Mouse (Mus musculus) MEL (cell line): ENCODE measurements around the gene Hspb3. TPM values are rescaled to one million over a fixed set of nuclear protein-coding genes. Genes with fewer than 3 reads are reported as not detected.

Source experiments
- DNase-seq: peaks from one replicate; pipeline ENCODE4 v3.0.0; 2011; ENCODE audit warnings: low read depth, low spot score
- H3K27ac ChIP-seq: 2 replicates; pipeline ENCODE4 v1.5.1; 2012; ENCODE audit warnings: low read depth, mild to moderate bottlenecking, control low read depth, low read length, moderate library complexity; ENCODE audit not compliant: control insufficient read depth
- H3K27me3 ChIP-seq, 2 experiments: fragments of 150-350 bp in 1 of 2; sonication (generic) in 1 of 2; 2 replicates each; pipeline ENCODE4 v1.6.1; 2012; ENCODE audit warnings: low read length in 2 of 2, mild to moderate bottlenecking in 2 of 2, improper control_type of control experiment in 1 of 2, moderate library complexity in 1 of 2; ENCODE audit not compliant: insufficient read depth in 2 of 2, control insufficient read depth in 1 of 2
- H3K36me3 ChIP-seq, 2 experiments: 2 replicates each; pipeline ENCODE4 v1.6.1; 2012 to 2014; ENCODE audit warnings: low read length in 2 of 2, improper control_type of control experiment in 1 of 2, inconsistent platforms in 1 of 2, mild to moderate bottlenecking in 1 of 2; ENCODE audit not compliant: insufficient read depth in 2 of 2, control insufficient read depth in 1 of 2
- H3K4me1 ChIP-seq, 2 experiments: fragments of 150-350 bp in 1 of 2; sonication (generic) in 1 of 2; 2 replicates each; pipeline ENCODE4 v1.6.1; 2012; ENCODE audit warnings: low read length in 2 of 2, improper control_type of control experiment in 1 of 2, mild to moderate bottlenecking in 1 of 2; ENCODE audit not compliant: insufficient read depth in 2 of 2, control insufficient read depth in 1 of 2
- H3K4me3 ChIP-seq, 2 experiments: fragments of 150-350 bp in 1 of 2; sonication (generic) in 1 of 2; 2 replicates each; pipeline ENCODE4 v1.5.1; 2012; ENCODE audit warnings: low read depth in 2 of 2, low read length in 2 of 2, mild to moderate bottlenecking in 2 of 2, moderate library complexity in 2 of 2, control low read depth in 1 of 2, improper control_type of control experiment in 1 of 2; ENCODE audit not compliant: control insufficient read depth in 1 of 2, insufficient read depth in 1 of 2
- H3K79me2 ChIP-seq: 2 replicates; pipeline ENCODE4 v1.6.1; 2012; ENCODE audit warnings: mild to moderate bottlenecking, low read length, moderate library complexity; ENCODE audit not compliant: control insufficient read depth, poor library complexity, insufficient read depth
- H3K9ac ChIP-seq: 2 replicates; pipeline ENCODE4 v1.6.1; 2012; ENCODE audit warnings: low read depth, mild to moderate bottlenecking, control low read depth, low read length, moderate library complexity; ENCODE audit not compliant: control insufficient read depth, poor library complexity, severe bottlenecking
- H3K9me3 ChIP-seq: fragments of 150-350 bp; sonication (generic); replicated peaks from 2 replicates; pipeline ENCODE4 v1.6.1; 2012; ENCODE audit warnings: mild to moderate bottlenecking, low read length, improper control_type of control experiment, moderate library complexity; ENCODE audit not compliant: insufficient read depth
- BHLHE40 ChIP-seq: IDR thresholded peaks from 2 replicates; pipeline ENCODE4 v1.6.1; 2012; ENCODE audit warnings: low read depth, mild to moderate bottlenecking, inconsistent platforms, low read length, improper control_type of control experiment, borderline replicate concordance
- CHD1 ChIP-seq: IDR thresholded peaks from 2 replicates; pipeline ENCODE4 v1.6.1; 2012; ENCODE audit warnings: low read depth, mild to moderate bottlenecking, inconsistent platforms, low read length, improper control_type of control experiment
- CHD2 ChIP-seq: IDR thresholded peaks from 2 replicates; pipeline ENCODE4 v1.6.1; 2011; ENCODE audit warnings: low read length, improper control_type of control experiment
- E2F4 ChIP-seq: IDR thresholded peaks from 2 replicates; pipeline ENCODE4 v1.6.1; 2011; ENCODE audit warnings: low read depth, low read length, improper control_type of control experiment, borderline replicate concordance
- ELF1 ChIP-seq: IDR thresholded peaks from 2 replicates; pipeline ENCODE4 v1.6.1; 2014; ENCODE audit warnings: low read depth, mild to moderate bottlenecking, inconsistent platforms, low read length, improper control_type of control experiment, moderate library complexity
- ETS1 ChIP-seq: IDR thresholded peaks from 2 replicates; pipeline ENCODE4 v1.6.1; 2012; ENCODE audit warnings: low read depth, mild to moderate bottlenecking, inconsistent platforms, low read length, improper control_type of control experiment, moderate library complexity
- GABPA ChIP-seq: IDR thresholded peaks from 2 replicates; pipeline ENCODE4 v1.6.1; 2012; ENCODE audit warnings: low read depth, mild to moderate bottlenecking, inconsistent platforms, low read length, improper control_type of control experiment, moderate library complexity
- JUND ChIP-seq: IDR thresholded peaks from 2 replicates; pipeline ENCODE4 v1.6.1; 2011; ENCODE audit warnings: low read depth, mild to moderate bottlenecking, improper control_type of control experiment, low read length
- MAFK ChIP-seq: IDR thresholded peaks from 2 replicates; pipeline ENCODE4 v1.6.1; 2011; ENCODE audit warnings: low read depth, mild to moderate bottlenecking, low read length, improper control_type of control experiment, borderline replicate concordance
- MAZ ChIP-seq: IDR thresholded peaks from 2 replicates; pipeline ENCODE4 v1.6.1; 2012; ENCODE audit warnings: low read depth, mild to moderate bottlenecking, inconsistent platforms, low read length, improper control_type of control experiment
- MXI1 ChIP-seq: IDR thresholded peaks from 2 replicates; pipeline ENCODE4 v1.6.1; 2011; ENCODE audit warnings: mild to moderate bottlenecking, low read depth, low read length, improper control_type of control experiment
- MYB ChIP-seq: IDR thresholded peaks from 2 replicates; pipeline ENCODE4 v1.6.1; 2011; ENCODE audit warnings: mild to moderate bottlenecking, low read depth, low read length, improper control_type of control experiment
- MYC ChIP-seq: IDR thresholded peaks from 2 replicates; pipeline ENCODE4 v1.6.1; 2011; ENCODE audit warnings: low read depth, mild to moderate bottlenecking, low read length, improper control_type of control experiment, moderate library complexity
- POLR2AphosphoS2 ChIP-seq: IDR thresholded peaks from 2 replicates; pipeline ENCODE4 v1.6.1; 2011; ENCODE audit warnings: low read length, improper control_type of control experiment
- RAD21 ChIP-seq: IDR thresholded peaks from 2 replicates; pipeline ENCODE4 v1.6.1; 2011; ENCODE audit warnings: mild to moderate bottlenecking, low read depth, low read length, improper control_type of control experiment
- SIN3A ChIP-seq: IDR thresholded peaks from 2 replicates; pipeline ENCODE4 v1.6.1; 2012; ENCODE audit warnings: low read length, improper control_type of control experiment, inconsistent platforms
- SMC3 ChIP-seq: IDR thresholded peaks from 2 replicates; pipeline ENCODE4 v1.6.1; 2011; ENCODE audit warnings: low read depth, low read length, improper control_type of control experiment
- TAL1 ChIP-seq: IDR thresholded peaks from 2 replicates; pipeline ENCODE4 v1.6.1; 2012; ENCODE audit warnings: mild to moderate bottlenecking, inconsistent platforms, low read length, moderate library complexity, mixed read lengths
- ZC3H11A ChIP-seq: IDR thresholded peaks from 2 replicates; pipeline ENCODE4 v1.6.1; 2012; ENCODE audit warnings: low read depth, mild to moderate bottlenecking, inconsistent platforms, low read length, improper control_type of control experiment
- polyA plus RNA-seq, 2 experiments: library from polyadenylated mRNA; stranded (reverse) in 1 of 2; unstranded in 1 of 2; fragments of >175 nt in 1 of 2; fragments of >200 nt in 1 of 2; gene quantifications; 2 replicates each; pipeline versions ENCODE4 v1.2.1 to v1.2.4; 2012; ENCODE audit warnings: low replicate concordance in 2 of 2, low read depth in 1 of 2; ENCODE audit not compliant: insufficient read length in 2 of 2, insufficient read depth in 1 of 2, missing spikeins in 1 of 2
- total RNA-seq: library from RNA; depleted of rRNA; stranded (reverse); fragments of 300-350 nt; gene quantifications from 2 replicates; pipeline ENCODE4 v1.2.3, GENCODE M21; 2012; rRNA removed

Gene Hspb3
- total and polyA plus RNA-seq, 3 experiments = not detected

DNA sequence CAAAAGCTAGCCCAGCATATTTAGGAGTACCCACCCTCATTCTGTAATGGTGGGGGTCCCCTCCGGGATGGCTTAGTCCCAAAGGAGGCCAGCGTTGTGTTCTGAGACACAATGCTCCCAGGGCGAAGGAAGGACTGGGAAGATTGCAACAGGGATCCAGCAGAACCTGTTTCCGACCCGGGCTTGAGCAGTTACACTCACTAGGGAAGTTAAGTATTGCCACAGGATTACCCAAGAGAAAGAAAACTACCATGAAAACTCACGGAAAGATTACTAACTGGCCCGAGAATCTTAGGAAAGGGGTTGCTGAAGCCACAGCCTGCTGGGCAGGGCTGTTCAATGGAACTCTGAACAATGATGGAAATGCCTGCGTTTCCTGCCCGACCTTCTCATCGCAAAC, 49.6 kb downstream of the Hspb3 start:
- no peak for TF ChIP-seq RAD21
- TF ChIP-seq SIN3A = no peak
- no peak for TF ChIP-seq MYB
- TF ChIP-seq ELF1 = no peak
- no peak for TF ChIP-seq CHD2
- TF ChIP-seq ETS1 = no peak
- no peak for TF ChIP-seq JUND
- no peak for TF ChIP-seq MXI1
- TF ChIP-seq ZC3H11A = no peak
- no peak for TF ChIP-seq MAZ
- no peak for TF ChIP-seq MYC
- TF ChIP-seq BHLHE40 = no peak
- Histone ChIP-seq H3K27ac (no peak overlapping the region), H3K9me3 (no peaks in the 10 kb centered on the region), H3K4me3 (no peak overlapping the region), H3K27me3 (no peaks in the 10 kb centered on the region), H3K36me3 (no peaks in the 10 kb centered on the region; a peak in 1 of 4 replicates), H3K9ac (no peak overlapping the region), H3K79me2 (peaks cover 60% of the 10 kb centered on the region), H3K4me1 (peaks cover 0 to 11% of the 10 kb centered on the region in 2 experiments; a peak in 2 of 4 replicates)
- no peak for DNase-seq

- H3K4me3 ChIP-seq = no peak overlapping the region
- H3K27ac ChIP-seq = no peak overlapping the region
- H3K9ac ChIP-seq = no peak overlapping the region
- no peak for DNase-seq
- H3K27me3 ChIP-seq = no peaks in the 10 kb centered on the region
- H3K9me3 ChIP-seq = no peaks in the 10 kb centered on the region
- no peaks in the 10 kb centered on the region; a peak in 1 of 4 replicates for H3K36me3 ChIP-seq
- H3K79me2 ChIP-seq = peaks cover 61% of the 10 kb centered on the region
- H3K4me1 ChIP-seq = peaks cover 0 to 10% of the 10 kb centered on the region in 2 experiments; a peak in 1 of 4 replicates
- TF ChIP-seq POLR2AphosphoS2 (no peak), MYB (no peak), MAFK (no peak), TAL1 (no peak), CHD1 (no peak), SMC3 (no peak), GABPA (no peak), BHLHE40 (no peak), E2F4 (no peak), ZC3H11A (no peak), RAD21 (no peak)
These were observed 50.1 kb downstream of the Hspb3 start for GRCm38 (mm10) chr13:113613341-113613740.

Other genes starting within 250 kb of the Hspb3 start
- 8.0 and 8.7 TPM in 2 replicates for gene Snx18, start 45.1 kb downstream of the Hspb3 start, total RNA-seq
- gene Snx18, start 45.1 kb downstream of the Hspb3 start, polyA plus RNA-seq = 1 to 10 TPM in 1 of 2 experiments, not detected in 1; 7.7 TPM
- 3.6 and 4.2 TPM in 2 replicates for gene Arl15, start 130.8 kb upstream of the Hspb3 start, total RNA-seq
- gene Arl15, start 130.8 kb upstream of the Hspb3 start, polyA plus RNA-seq = 1 to 10 TPM in 1 of 2 experiments, not detected in 1; 5.8 TPM